Mouse (Mus musculus): ENCODE results near the gene Mrpl51. TPM values are rescaled to one million over a fixed set of nuclear protein-coding genes. Genes with fewer than 3 reads are reported as not detected.

Mrpl51 gene
- polyA plus RNA-seq, 1 experiment = 46.7 TPM

DNA sequence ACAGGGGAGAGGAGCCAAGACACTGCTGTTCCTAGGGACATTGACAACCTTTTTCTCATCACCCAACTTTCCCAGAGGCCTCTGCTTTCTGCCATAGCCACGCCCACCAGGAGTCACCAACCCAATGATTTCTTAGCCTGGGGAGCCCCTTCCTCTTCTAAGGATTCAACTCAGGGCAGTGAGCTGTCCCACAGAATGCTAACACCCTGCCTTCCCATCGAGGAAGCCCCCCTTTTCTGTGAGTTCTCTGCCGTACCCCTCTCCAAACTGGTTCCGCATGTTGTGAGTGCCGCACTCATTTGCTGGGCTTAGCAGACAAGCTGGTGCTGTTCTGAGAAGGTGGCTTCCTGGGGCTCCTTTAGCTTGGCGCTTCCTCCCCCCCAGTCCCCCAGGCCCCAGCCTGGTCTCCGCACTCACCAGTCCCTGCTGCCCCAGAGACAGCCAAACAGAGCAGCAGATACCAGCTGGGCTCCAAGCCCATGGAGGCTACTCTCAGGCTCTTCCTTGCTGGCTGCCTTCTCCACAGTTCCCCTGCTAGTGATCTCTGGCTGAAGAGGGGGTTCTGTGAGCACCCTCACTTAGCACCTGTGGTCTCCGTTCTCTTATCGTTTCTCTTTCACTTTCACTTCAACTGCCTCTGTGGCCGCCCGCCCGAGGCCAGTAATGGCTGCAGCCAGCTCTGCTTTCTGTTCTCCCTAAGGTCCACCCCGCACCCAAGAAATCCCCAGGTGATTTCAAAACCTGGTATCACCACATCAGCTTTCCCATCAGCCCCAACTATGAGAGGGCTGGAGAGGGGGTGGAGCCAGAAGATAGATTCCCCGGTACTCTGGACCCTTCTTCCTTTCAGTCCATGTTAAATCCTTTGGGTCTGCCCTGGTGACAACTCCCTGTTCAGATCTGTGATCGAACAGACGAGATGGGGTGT, 39.8 kb downstream of the Mrpl51 start, which contains the start of gene Tapbpl:
Gene Tapbpl (minus strand): TSS at position 744 of the 928 bp plus-strand sequence.
- DNase-seq (ENCODE audit: extremely low spot score in 1 of 2, low spot score in 1 of 2) = peak in 1 of 2 experiments; percentile 58

DNA sequence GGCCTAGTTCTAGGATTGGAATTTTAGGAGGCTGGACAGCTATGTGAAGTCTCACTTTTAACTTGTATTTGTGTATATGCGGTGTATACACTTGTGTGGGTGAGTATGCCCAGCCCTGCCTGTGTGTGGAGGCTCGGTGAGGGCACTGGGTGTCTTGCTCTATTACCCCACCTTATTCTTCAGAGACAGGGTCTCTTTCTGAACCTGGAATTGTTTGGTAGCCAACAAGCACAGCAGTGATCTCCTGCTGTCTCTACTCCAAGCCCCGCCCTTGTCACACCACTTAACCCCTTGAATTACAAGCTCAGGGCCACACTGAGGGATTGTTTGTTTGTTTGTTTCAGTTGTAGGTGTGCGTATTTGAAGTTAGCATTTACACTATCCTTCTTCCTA, 40.4 kb downstream of the Mrpl51 start:
- DNase-seq (ENCODE audit: extremely low spot score in 1 of 2, low spot score in 1 of 2) = no peak

DNA sequence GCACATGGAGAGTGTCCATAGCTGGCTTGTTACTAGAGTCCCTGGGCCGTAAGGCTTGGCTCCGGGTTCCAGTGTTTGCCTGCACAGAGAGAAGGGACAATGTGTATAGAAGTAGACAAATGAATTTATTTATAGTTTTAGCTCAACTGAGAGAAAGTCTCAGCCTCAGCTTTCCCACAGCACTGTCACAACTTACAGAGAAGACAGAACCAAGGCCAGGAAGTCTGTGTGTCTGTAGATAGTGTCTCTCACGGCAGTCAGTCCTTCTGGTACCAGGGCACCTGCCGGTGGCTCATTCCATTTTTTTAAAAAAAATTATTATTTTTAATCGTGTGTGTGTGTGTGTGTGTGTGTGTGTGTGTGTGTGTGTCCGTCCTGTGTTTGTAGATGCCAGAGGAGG, 40.9 kb downstream of the Mrpl51 start:
- no peak for DNase-seq (ENCODE audit: extremely low spot score in 1 of 2, low spot score in 1 of 2)

DNA sequence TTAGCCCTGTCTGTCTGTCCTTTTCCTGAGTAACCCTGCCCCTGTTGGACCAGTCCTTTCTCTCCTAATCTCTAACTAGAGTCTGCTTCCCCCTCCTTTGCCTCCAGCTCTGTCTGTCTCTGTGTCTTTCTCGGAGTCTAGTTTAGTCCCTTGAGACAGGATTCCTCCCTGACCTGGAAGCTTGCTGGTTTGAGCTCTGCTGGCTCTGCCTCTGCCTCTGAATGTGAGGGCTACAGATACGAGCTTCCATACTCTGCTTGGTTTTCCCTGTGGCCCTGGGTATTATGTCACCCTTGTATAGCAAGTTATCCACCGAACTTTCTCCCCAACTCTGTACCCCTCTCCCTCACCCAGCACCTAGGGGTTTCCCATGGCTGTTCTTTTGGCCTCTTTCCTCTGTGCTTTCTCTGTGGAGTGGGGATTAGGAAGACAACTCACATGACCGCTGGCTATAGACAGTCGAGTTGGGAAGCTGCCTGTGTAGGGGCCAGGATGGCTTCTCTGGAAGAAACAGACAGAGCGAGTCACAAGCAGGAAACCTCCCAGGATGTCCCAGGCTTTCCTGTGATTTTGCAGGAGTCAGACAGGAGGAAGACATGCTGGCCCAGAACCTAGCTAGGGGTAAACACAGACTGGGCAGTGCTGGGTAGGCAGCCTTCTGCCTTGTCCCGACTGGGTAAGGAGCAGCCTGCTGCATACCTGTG, 42.4 kb downstream of the Mrpl51 start:
- DNase-seq (ENCODE audit: extremely low spot score in 1 of 2, low spot score in 1 of 2) = no peak

DNA sequence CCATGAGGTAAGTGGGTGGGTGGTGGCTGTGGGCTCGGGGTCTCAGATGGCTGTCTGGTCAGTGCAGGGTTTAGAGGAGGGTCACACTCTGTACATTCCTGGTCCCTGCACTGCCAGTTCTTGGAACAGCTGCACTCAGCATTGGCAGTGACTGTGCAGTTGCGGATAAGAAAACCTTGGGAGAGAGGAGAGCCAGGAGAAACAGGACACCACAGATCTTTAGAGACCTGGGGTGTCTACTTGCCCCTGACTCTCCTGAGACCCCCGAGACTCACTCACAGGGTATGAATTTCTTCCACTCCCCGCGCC, 42.9 kb downstream of the Mrpl51 start:
- no peak for DNase-seq (ENCODE audit: extremely low spot score in 1 of 2, low spot score in 1 of 2)

DNA sequence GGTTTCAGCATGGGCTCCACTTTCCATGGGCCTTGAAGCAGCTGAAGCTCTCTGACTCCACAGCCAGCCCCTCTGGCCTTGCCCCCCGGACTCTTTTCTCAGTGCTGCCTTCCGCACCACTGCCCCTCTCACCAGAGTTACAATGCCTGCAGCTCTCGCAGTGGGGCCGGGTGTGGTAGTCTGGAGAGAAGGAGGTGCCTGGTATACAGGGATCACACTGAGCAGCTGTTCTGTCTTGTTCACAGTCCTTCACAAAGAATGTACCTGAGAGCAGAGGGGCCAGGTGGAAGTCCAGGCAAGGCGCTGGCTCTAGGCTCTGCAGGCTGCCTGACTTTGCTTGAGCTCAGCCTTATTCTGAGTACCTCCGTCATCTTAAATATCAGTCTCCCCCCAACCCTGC, 44.7 kb downstream of the Mrpl51 start:
- no peak for DNase-seq (ENCODE audit: extremely low spot score in 1 of 2, low spot score in 1 of 2)

DNA sequence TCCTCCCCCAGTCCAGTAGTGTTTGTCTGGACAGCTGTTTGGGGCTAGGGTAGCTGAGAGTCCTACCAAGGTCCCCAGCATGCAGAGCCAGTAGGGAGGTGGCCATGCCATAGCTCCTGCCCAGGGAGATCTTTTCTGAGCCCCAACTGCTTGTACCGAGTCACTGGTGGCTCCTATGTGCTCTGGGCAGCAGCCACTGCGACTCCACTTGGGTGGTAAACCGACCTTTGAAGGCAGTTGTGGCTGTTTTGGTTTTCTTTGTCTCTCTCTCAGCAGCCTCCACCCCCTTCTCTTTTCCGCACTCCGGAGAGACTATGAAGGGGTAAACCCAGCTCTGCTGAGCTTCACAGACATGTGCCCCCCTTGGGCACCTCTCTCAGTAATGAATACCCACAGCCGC, 45.2 kb downstream of the Mrpl51 start, which contains the start of gene Cd27:
Gene Cd27 (minus strand): TSS at position 229 of the 400 bp plus-strand sequence.
- DNase-seq (ENCODE audit: extremely low spot score in 1 of 2, low spot score in 1 of 2) = no peak

DNA sequence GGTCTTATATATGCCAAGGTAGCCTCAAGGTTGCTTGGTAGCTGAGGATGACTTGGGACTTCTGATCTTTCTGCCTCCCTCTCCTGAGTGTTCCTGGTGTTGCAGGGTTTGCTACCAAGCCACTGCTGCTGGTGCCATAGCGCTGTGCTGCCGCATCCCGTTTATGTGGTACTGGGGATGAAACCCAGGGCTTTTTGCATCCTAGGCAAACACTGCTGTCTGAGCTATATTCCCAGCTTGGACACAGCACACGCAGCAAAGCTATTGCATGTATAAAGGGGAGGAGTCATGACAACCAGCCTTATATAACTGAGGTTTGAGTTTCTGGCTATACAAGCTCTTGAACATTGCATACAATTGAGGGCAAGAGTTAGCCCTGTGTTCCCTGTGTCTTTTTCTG, 45.8 kb downstream of the Mrpl51 start:
- no peak for DNase-seq (ENCODE audit: extremely low spot score in 1 of 2, low spot score in 1 of 2)

DNA sequence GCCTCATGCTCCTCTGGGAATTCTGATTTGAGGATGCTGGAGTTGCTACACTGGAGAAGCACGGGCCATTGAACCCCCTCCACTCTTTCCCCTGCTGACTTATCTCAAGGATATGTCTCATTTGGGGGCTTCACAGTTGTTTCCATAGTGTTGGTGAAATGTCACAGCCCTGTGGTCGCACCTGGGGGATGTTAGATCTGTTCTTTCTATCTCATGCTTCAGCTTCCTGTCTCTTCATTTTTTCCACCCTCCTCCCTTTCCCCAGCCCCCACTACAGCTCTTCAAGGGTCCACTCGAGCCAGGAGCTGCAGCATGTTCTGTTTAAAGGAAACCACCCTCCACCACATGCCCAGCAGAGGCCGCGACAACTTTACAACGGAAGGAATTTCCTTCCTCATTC, 46.8 kb downstream of the Mrpl51 start:
- no peak for DNase-seq (ENCODE audit: extremely low spot score in 1 of 2, low spot score in 1 of 2)

DNA sequence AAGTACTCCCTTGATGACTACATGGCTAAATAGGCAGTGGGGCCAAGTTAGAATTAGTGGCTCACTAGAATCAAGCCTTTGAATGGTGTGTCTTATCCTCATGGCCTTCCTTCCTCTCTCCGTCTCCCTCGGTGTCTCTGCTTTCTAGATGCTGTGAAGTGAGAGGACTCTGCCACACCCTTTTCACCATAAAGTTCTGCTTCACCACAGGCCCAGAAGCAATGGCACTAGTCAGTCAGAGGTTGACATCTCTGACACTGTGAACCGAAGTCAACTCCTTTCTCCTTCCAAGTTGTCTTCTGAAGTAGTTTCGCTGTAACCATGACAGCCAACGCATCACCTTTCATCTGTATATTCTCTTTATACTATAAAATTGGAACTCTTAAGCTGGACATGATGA, 47.9 kb downstream of the Mrpl51 start:
- DNase-seq (ENCODE audit: extremely low spot score in 1 of 2, low spot score in 1 of 2) = no peak

DNA sequence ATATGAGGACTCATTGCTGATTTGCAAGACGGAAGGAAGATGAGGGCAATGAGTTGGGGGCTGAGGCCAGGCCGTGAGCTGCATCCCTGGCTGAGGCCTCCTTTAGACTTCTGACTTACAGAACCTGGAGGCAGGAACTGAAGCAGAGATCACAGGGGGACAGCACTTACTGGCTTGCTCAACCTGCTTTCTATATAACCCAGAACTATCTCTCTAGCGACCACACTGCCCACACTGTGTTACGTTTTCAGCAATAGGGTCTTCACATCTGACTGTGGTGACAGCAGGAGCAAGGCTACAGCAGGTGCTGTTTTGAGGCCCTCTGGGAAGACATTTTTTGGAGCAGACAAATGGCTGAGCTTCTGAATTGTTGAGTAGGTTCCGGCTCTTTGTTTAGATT, 49.0 kb downstream of the Mrpl51 start:
- DNase-seq (ENCODE audit: extremely low spot score in 1 of 2, low spot score in 1 of 2) = no peak

DNA sequence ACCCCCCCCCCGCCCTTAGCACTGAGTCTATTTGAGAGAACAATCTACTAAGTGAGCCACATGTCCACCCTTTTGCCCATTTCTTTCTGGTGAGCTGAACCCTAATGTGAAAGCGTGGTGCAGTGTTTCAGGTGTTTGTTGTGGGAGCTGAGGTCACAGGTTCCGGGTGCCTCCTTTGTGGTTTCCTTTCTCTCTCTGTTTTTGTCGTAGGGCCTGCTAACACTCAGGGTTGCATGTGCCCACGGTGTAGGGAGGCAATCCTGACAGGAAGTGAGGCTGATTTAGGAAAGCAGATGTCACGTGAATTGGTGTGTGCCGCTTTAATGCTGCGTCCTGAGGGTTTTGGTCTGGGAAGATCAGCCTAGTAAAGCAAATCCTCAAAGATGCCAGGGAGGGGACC, 50.0 kb downstream of the Mrpl51 start:
- DNase-seq (ENCODE audit: extremely low spot score in 1 of 2, low spot score in 1 of 2) = no peak

DNA sequence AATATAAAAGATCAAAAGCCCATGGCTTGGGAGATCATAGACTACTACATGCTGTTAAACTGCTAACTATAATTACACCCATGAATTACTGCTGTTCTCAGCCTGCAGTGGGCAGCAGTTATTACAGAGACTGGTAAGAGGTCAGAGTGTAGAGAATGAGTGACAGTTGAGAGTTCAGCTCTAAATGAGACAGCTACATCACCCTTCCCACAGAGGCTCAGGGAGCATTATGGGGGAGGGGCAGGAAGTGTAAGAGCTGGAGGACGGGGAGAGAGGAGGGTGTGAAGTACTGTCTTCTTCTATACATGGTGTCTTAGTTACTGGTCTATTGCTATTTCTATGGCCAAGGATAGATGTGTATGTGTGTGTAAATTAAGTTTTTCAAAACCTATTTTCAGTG, 53.0 kb downstream of the Mrpl51 start:
- no peak for DNase-seq (ENCODE audit: extremely low spot score in 1 of 2, low spot score in 1 of 2)

Other genes with a start within 250 kb of the Mrpl51 start
- 261 and 265 TPM in 2 replicates for gene Cops7a, start 226.3 kb upstream of the Mrpl51 start, polyA plus RNA-seq (2012; rRNA removed)
- gene Pianp, start 195.1 kb upstream of the Mrpl51 start, polyA plus RNA-seq (2012; rRNA removed) = 181 and 198 TPM in 2 replicates
- 49.5 and 54.7 TPM in 2 replicates for gene Zfp384, start 182.7 kb upstream of the Mrpl51 start, polyA plus RNA-seq (2012; rRNA removed)
- 70.8 and 74.9 TPM in 2 replicates for gene Ing4, start 152.0 kb upstream of the Mrpl51 start, polyA plus RNA-seq (2012; rRNA removed)
- 23.0 and 23.9 TPM in 2 replicates for gene Acrbp, start 142.1 kb upstream of the Mrpl51 start, polyA plus RNA-seq (2012; rRNA removed)
- gene Lpar5, start 123.9 kb upstream of the Mrpl51 start, polyA plus RNA-seq (2012; rRNA removed) = 0.94 and 1.4 TPM in 2 replicates
- gene Chd4, start 95.8 kb upstream of the Mrpl51 start, polyA plus RNA-seq (2012; rRNA removed) = 91.3 and 103 TPM in 2 replicates
- 22.0 and 22.3 TPM in 2 replicates for gene Nop2, start 59.9 kb upstream of the Mrpl51 start, polyA plus RNA-seq (2012; rRNA removed)
- gene Iffo1, start 46.6 kb upstream of the Mrpl51 start, polyA plus RNA-seq (2012; rRNA removed) = 86.9 and 94.3 TPM in 2 replicates
- 4,623 and 6,295 TPM in 2 replicates for gene Gapdh, start 25.3 kb upstream of the Mrpl51 start, polyA plus RNA-seq (2012; rRNA removed)
- 51.7 and 53.6 TPM in 2 replicates for gene Ncapd2, start 100 bp upstream of the Mrpl51 start, polyA plus RNA-seq (2012; rRNA removed)
- 81.5 and 103 TPM in 2 replicates for gene Vamp1, start 23.8 kb downstream of the Mrpl51 start, polyA plus RNA-seq (2012; rRNA removed)
- gene Tapbpl, start 40.1 kb downstream of the Mrpl51 start, polyA plus RNA-seq (2012; rRNA removed) = 6.4 and 7.1 TPM in 2 replicates
- 0.14 TPM in 1 of 2 replicates, not detected in the other for gene Cd27, start 45.2 kb downstream of the Mrpl51 start, polyA plus RNA-seq (2012; rRNA removed)
- gene Tuba3a, start 94.2 kb downstream of the Mrpl51 start, polyA plus RNA-seq (2012; rRNA removed) = not detected in 2 replicates
- 13.2 and 14.2 TPM in 2 replicates for gene Ltbr, start 122.1 kb downstream of the Mrpl51 start, polyA plus RNA-seq (2012; rRNA removed)
- 1.6 and 1.7 TPM in 2 replicates for gene Scnn1a, start 128.9 kb downstream of the Mrpl51 start, polyA plus RNA-seq (2012; rRNA removed)
- gene Tnfrsf1a, start 157.6 kb downstream of the Mrpl51 start, polyA plus RNA-seq (2012; rRNA removed) = 16.4 and 18.7 TPM in 2 replicates
- gene Plekhg6, start 189.0 kb downstream of the Mrpl51 start, polyA plus RNA-seq (2012; rRNA removed) = 0.04 and 0.13 TPM in 2 replicates